Mouse (Mus musculus): ENCODE measurements around the gene Hist2h3b. TPM values are rescaled to one million over a fixed set of nuclear protein-coding genes. Genes with fewer than 3 reads are reported as not detected.
"Not testable (repeated sequence)": the region's sequence is repeated elsewhere in the genome, so short reads cannot be mapped to it uniquely, and the experiment has no call there.

Hist2h3b gene
- polyA plus RNA-seq, 1 experiment from 2014 or later = 113 TPM

GRCm38 (mm10) chr3:96267541-96267940 lies 913 bp upstream of the Hist2h3b start:
- peaks cover 50% of the 10 kb centered on the region for H3K4me1 ChIP-seq
- no peaks in the 10 kb centered on the region for H3K36me3 ChIP-seq
- H3K9ac ChIP-seq = peak overlapping the region; percentile 70
- 72% methylated on average over 4 of the region's 4 CpGs for WGBS (ENCODE audit: insufficient replicate concordance)
- peak overlapping the region; percentile 95 for H3K27ac ChIP-seq
- peak overlapping the region; percentile 50; the same call in 1 of the 2 replicates for H3K4me3 ChIP-seq
- no peaks in the 10 kb centered on the region for H3K9me3 ChIP-seq (replicated peaks)
- no peaks in the 10 kb centered on the region for H3K27me3 ChIP-seq (replicated peaks)
- no peak for ATAC-seq
- H3K4me2 ChIP-seq = peak overlapping the region; percentile 69

- H3K27me3 ChIP-seq (replicated peaks); H3K36me3 ChIP-seq; H3K9me3 ChIP-seq (replicated peaks): not testable (repeated sequence)
- peak; percentile 31 for ATAC-seq
- peak overlapping the region; percentile 62 for H3K4me3 ChIP-seq
- H3K9ac ChIP-seq = peak overlapping the region; percentile 84
- 2% methylated on average over 16 of the region's 44 CpGs for WGBS (ENCODE audit: insufficient replicate concordance)
- peak overlapping the region; percentile 99 for H3K27ac ChIP-seq
- H3K4me1 ChIP-seq = peaks cover 50% of the 10 kb centered on the region
- H3K4me2 ChIP-seq = peak overlapping the region; percentile 74
Observed at GRCm38 (mm10) chr3:96268776-96269378, 423 bp downstream of the Hist2h3b start.

- Histone ChIP-seq H3K4me3 (peak within 1 kb of the TSS; percentile 62), H3K36me3 (no peaks in the 10 kb centered on the region), H3K27me3 (replicated peaks) (no peaks in the 10 kb centered on the region), H3K9me3 (replicated peaks) (no peaks in the 10 kb centered on the region), H3K9ac (peak within 1 kb of the TSS; percentile 87), H3K4me2 (peak within 1 kb of the TSS; percentile 74), H3K27ac (peak within 1 kb of the TSS; percentile 99), H3K4me1 (peaks cover 41% of the 10 kb centered on the region)
- peak; percentile 88 for ATAC-seq
- under 1% methylated on average over 45 of the region's 45 CpGs for WGBS (ENCODE audit: insufficient replicate concordance)
Observed at GRCm38 (mm10) chr3:96269511-96270474, 1.3 kb downstream of the Hist2h3b start, which contains the start of gene Hist2h2bb. TSS of gene Hist2h2bb (plus strand) at chr3:96269752.

- Histone ChIP-seq H3K27ac (no peak overlapping the region), H3K9me3 (replicated peaks) (no peaks in the 10 kb centered on the region), H3K27me3 (replicated peaks) (no peaks in the 10 kb centered on the region), H3K4me2 (peak overlapping the region; percentile 0; the same call in 1 of the 2 replicates), H3K4me1 (peaks cover 26% of the 10 kb centered on the region), H3K4me3 (no peak overlapping the region), H3K36me3 (no peaks in the 10 kb centered on the region), H3K9ac (peak overlapping the region; percentile 25; the same call in 1 of the 2 replicates)
- WGBS (ENCODE audit: insufficient replicate concordance) = 46% methylated on average over 17 of the region's 17 CpGs
- no peak for ATAC-seq
Observed at GRCm38 (mm10) chr3:96273591-96274465, 5.4 kb downstream of the Hist2h3b start.

- Histone ChIP-seq H3K27ac (peak overlapping the region; percentile 80), H3K27me3 (replicated peaks) (peaks cover 17% of the 10 kb centered on the region; the same call in 1 of the 2 replicates), H3K9ac (peak overlapping the region; percentile 80), H3K36me3 (no peaks in the 10 kb centered on the region), H3K4me3 (peak overlapping the region; percentile 64), H3K9me3 (replicated peaks) (no peaks in the 10 kb centered on the region), H3K4me1 (peaks cover 25% of the 10 kb centered on the region), H3K4me2 (peak overlapping the region; percentile 92)
- WGBS (ENCODE audit: insufficient replicate concordance) = 16% methylated on average over 8 of the region's 8 CpGs
- ATAC-seq = peak; percentile 65
Observed at GRCm38 (mm10) chr3:96277428-96277799, 9.0 kb downstream of the Hist2h3b start.

- Histone ChIP-seq H3K9me3 (replicated peaks) (no peaks in the 10 kb centered on the region), H3K4me3 (peak overlapping the region; percentile 64), H3K9ac (peak overlapping the region; percentile 80), H3K4me1 (peaks cover 25% of the 10 kb centered on the region), H3K36me3 (no peaks in the 10 kb centered on the region), H3K27me3 (replicated peaks) (peaks cover 23% of the 10 kb centered on the region), H3K4me2 (peak overlapping the region; percentile 92), H3K27ac (peak overlapping the region; percentile 80)
- whole genome bisulfite sequencing (ENCODE audit: insufficient replicate concordance) = 1% methylated on average over 49 of the region's 49 CpGs
- ATAC-seq = peak; percentile 90
Observed at GRCm38 (mm10) chr3:96277800-96278624, 9.6 kb downstream of the Hist2h3b start.

- no peaks in the 10 kb centered on the region for H3K9me3 ChIP-seq (replicated peaks)
- ATAC-seq = no peak
- no peak overlapping the region for H3K27ac ChIP-seq
- no peak overlapping the region for H3K4me2 ChIP-seq
- H3K4me3 ChIP-seq = no peak overlapping the region
- H3K36me3 ChIP-seq = no peaks in the 10 kb centered on the region
- no peak overlapping the region for H3K9ac ChIP-seq
- peaks cover 25% of the 10 kb centered on the region for H3K4me1 ChIP-seq
- 57% methylated on average over 6 of the region's 6 CpGs for WGBS (ENCODE audit: insufficient replicate concordance)
- H3K27me3 ChIP-seq (replicated peaks) = peaks cover 48% of the 10 kb centered on the region
Observed at GRCm38 (mm10) chr3:96280660-96281059, 12.2 kb downstream of the Hist2h3b start.

GRCm38 (mm10) chr3:96284457-96284856 lies 16.0 kb downstream of the Hist2h3b start:
- H3K4me3 ChIP-seq = no peak overlapping the region
- peak overlapping the region; percentile 20; the same call in 1 of the 2 replicates for H3K4me2 ChIP-seq
- H3K9ac ChIP-seq = no peak overlapping the region
- H3K9me3 ChIP-seq (replicated peaks) = no peaks in the 10 kb centered on the region; the same call in 1 of the 2 replicates
- no peak overlapping the region for H3K27ac ChIP-seq
- no peak for ATAC-seq
- H3K4me1 ChIP-seq = peaks cover 6% of the 10 kb centered on the region; the same call in 1 of the 2 replicates
- peaks cover 59% of the 10 kb centered on the region for H3K27me3 ChIP-seq (replicated peaks)
- 25% methylated on average over 4 of the region's 4 CpGs for WGBS (ENCODE audit: insufficient replicate concordance)
- no peaks in the 10 kb centered on the region for H3K36me3 ChIP-seq

GRCm38 (mm10) chr3:96287334-96287733 lies 18.9 kb downstream of the Hist2h3b start:
- not testable (repeated sequence) for H3K4me2 ChIP-seq; H3K4me3 ChIP-seq; H3K27ac ChIP-seq; H3K36me3 ChIP-seq; H3K9ac ChIP-seq; ATAC-seq; H3K9me3 ChIP-seq (replicated peaks); H3K4me1 ChIP-seq
- 80% methylated on average over 11 of the region's 11 CpGs for WGBS (ENCODE audit: insufficient replicate concordance)
- H3K27me3 ChIP-seq (replicated peaks) = peaks cover 47% of the 10 kb centered on the region

- H3K4me1 ChIP-seq = no peaks in the 10 kb centered on the region
- H3K36me3 ChIP-seq = no peaks in the 10 kb centered on the region
- ATAC-seq = no peak
- peaks cover 33% of the 10 kb centered on the region for H3K27me3 ChIP-seq (replicated peaks)
- H3K9ac ChIP-seq = no peak overlapping the region
- no peak overlapping the region for H3K4me2 ChIP-seq
- no peak overlapping the region for H3K27ac ChIP-seq
- H3K9me3 ChIP-seq (replicated peaks) = no peaks in the 10 kb centered on the region; the same call in 1 of the 2 replicates
- WGBS (ENCODE audit: insufficient replicate concordance) = 57% methylated on average over 3 of the region's 3 CpGs
- no peak overlapping the region for H3K4me3 ChIP-seq
Observed at GRCm38 (mm10) chr3:96289201-96289600, 20.7 kb downstream of the Hist2h3b start.

- H3K4me1 ChIP-seq; H3K9ac ChIP-seq; H3K27ac ChIP-seq; ATAC-seq; H3K4me3 ChIP-seq; H3K36me3 ChIP-seq; H3K4me2 ChIP-seq; H3K9me3 ChIP-seq (replicated peaks): not testable (repeated sequence)
- WGBS (ENCODE audit: insufficient replicate concordance) = 82% methylated on average over 3 of the region's 3 CpGs
- H3K27me3 ChIP-seq (replicated peaks) = peaks cover 19% of the 10 kb centered on the region
Observed at GRCm38 (mm10) chr3:96290727-96291126, 22.3 kb downstream of the Hist2h3b start.

Measured in liver, embryonic 12.5 days (tissue).